Mouse (Mus musculus) right cerebral cortex, postnatal 25 days (tissue): ENCODE measurements around the gene Atp11c.

Source experiments
- DNase-seq: peaks from one replicate; pipeline ENCODE4 v3.0.0; 2022

The Atp11c gene

GRCm38 (mm10) chrX:60381711-60382110, 210.8 kb downstream of the Atp11c start:
- no peak for DNase-seq

GRCm38 (mm10) chrX:60380386-60380785, 212.1 kb downstream of the Atp11c start:
- DNase-seq: no peak

- no peak for DNase-seq
Observed at GRCm38 (mm10) chrX:60348741-60349140, 243.8 kb downstream of the Atp11c start.

GRCm38 (mm10) chrX:60345447-60345846, 247.1 kb downstream of the Atp11c start:
- DNase-seq: no peak

- no peak for DNase-seq
Observed at GRCm38 (mm10) chrX:60344991-60345390, 247.5 kb downstream of the Atp11c start.

- no peak for DNase-seq
Observed at GRCm38 (mm10) chrX:60329735-60330134, 262.8 kb downstream of the Atp11c start.

GRCm38 (mm10) chrX:60321321-60321720, 271.2 kb downstream of the Atp11c start:
- no peak for DNase-seq

GRCm38 (mm10) chrX:60317661-60318060, 274.8 kb downstream of the Atp11c start:
- no peak for DNase-seq

GRCm38 (mm10) chrX:60292335-60292734, 300.2 kb downstream of the Atp11c start:
- no peak for DNase-seq

- DNase-seq: no peak
Observed at GRCm38 (mm10) chrX:60255346-60255745, 337.2 kb downstream of the Atp11c start.

- DNase-seq: no peak
Observed at GRCm38 (mm10) chrX:60187726-60188125, 404.8 kb downstream of the Atp11c start.

- no peak for DNase-seq
Observed at GRCm38 (mm10) chrX:60182611-60183010, 409.9 kb downstream of the Atp11c start.

GRCm38 (mm10) chrX:60178744-60179458, 413.6 kb downstream of the Atp11c start, which contains the start of gene Mcf2:
Gene Mcf2 (minus strand): TSS chrX:60179089.
- peak; percentile 3 for DNase-seq

- DNase-seq: no peak
Observed at GRCm38 (mm10) chrX:60178025-60178743, 414.3 kb downstream of the Atp11c start.
